In the genomic region with DNA sequence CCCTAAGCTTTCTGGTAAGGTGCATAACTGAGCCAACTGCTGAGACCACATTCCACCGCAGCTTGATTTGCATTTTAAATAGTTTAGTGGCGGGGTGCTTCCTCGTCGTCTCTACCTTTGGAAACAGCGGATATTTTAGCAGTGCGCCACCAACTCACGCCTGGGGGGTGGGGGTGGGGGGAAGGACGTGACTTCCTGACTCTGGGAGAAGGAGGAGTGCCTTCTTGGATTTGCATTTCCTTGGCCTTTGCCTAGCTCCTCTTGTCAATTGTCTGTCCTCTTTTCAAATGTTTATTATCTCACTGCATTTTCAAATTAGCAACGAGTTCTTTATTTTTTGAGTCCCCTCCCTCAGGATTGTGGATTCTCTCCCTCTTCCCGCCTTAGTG, we compare ENCODE assay signal across 10 mouse cellular contexts. TPM values are rescaled to one million over a fixed set of nuclear protein-coding genes. Genes with fewer than 3 reads are reported as not detected.
DNase-seq lines count a peak whose midpoint lies in the region; ATAC-seq lines count a peak whose summit lies in the region.
"Had no signal": no experiment of that assay in that cellular context is flagged by ENCODE, and none has a peak within 500 bp of the region (broad histone marks: within the 10 kb centered on the region; RNA-seq: fewer than 3 reads in every experiment).

No protein-coding gene starts in this region.

- 1% methylated on average over 10 of the region's 10 CpGs for WGBS in hindbrain, embryonic 13.5 days
- WGBS in midbrain, embryonic 12.5 days, result 2% methylated on average over 10 of the region's 10 CpGs

- H3K4me1 ChIP-seq in hindbrain, embryonic 13.5 days (replicated peaks), result peaks cover 20% of the 10 kb centered on the region
- peaks cover 17% of the 10 kb centered on the region for H3K4me1 ChIP-seq in midbrain, embryonic 12.5 days

- peak overlapping the region; percentile 59 for H3K4me2 ChIP-seq in hindbrain, embryonic 13.5 days
- peak overlapping the region; percentile 44 for H3K4me2 ChIP-seq in midbrain, embryonic 12.5 days (replicated peaks)

- intact Hi-C loops in left cerebral cortex, postnatal 25 days (cut with DNase I), result no loop called here

- H3K9me3 ChIP-seq in hindbrain, embryonic 13.5 days, result no peaks in the 10 kb centered on the region
- no peaks in the 10 kb centered on the region for H3K9me3 ChIP-seq in midbrain, embryonic 12.5 days

- peaks cover 44% of the 10 kb centered on the region for H3K27me3 ChIP-seq in hindbrain, embryonic 13.5 days
- peaks cover 40% of the 10 kb centered on the region for H3K27me3 ChIP-seq in midbrain, embryonic 12.5 days

- no peak overlapping the region for H3K27ac ChIP-seq in hindbrain, embryonic 13.5 days
- H3K27ac ChIP-seq in midbrain, embryonic 12.5 days (replicated peaks), result no peak overlapping the region
- H3K27ac ChIP-seq: macrophage had no signal

- peak overlapping the region; percentile 37; the same call in 1 of the 2 replicates for H3K4me3 ChIP-seq in hindbrain, embryonic 13.5 days
- H3K4me3 ChIP-seq in midbrain, embryonic 12.5 days, result peak overlapping the region; percentile 35; the same call in 1 of the 2 replicates

- DNase-seq in ES-CJ7 (ENCODE audit: low read depth, low spot score) (peak; percentile 96), WW6 (ENCODE audit: low read depth, low spot score) (peak; percentile 81)
- DNase-seq in ovary, postnatal 36 days (ENCODE audit: low spot score), result no peak
- DNase-seq in left cerebral cortex, postnatal 25 days (ENCODE audit: low spot score in 2 of 2), result no peak
- DNase-seq: adrenal gland, adult 2 months had no signal

- ATAC-seq in hindbrain, embryonic 13.5 days (ENCODE audit: low FRiP score), result no peak
- ATAC-seq in midbrain, embryonic 12.5 days (ENCODE audit: low FRiP score, low read depth), result no peak
- ATAC-seq in megakaryocyte, adult 5-6 weeks (ENCODE audit: poor library complexity, severe bottlenecking), result no peak

- no peak overlapping the region for H3K9ac ChIP-seq in hindbrain, embryonic 13.5 days
- no peak overlapping the region for H3K9ac ChIP-seq in midbrain, embryonic 12.5 days (replicated peaks)

- H3K36me3 ChIP-seq in hindbrain, embryonic 13.5 days, result no peaks in the 10 kb centered on the region
- H3K36me3 ChIP-seq in midbrain, embryonic 12.5 days, result no peaks in the 10 kb centered on the region

RNA-seq across cellular contexts. Expression of gene L1td1, which starts 1.4 kb away (rescaled TPM):
- polyA plus RNA-seq in hindbrain, embryonic 13.5 days (2015; fragmentation: Nextera tagmentation; extraction: Ambion mirVana), result 0.08 and 0.14 TPM in 2 replicates
- polyA plus RNA-seq in midbrain, embryonic 12.5 days (2016; fragmentation: Nextera tagmentation; extraction: Ambion mirVana), result 0.28 TPM in 1 of 2 replicates, not detected in the other
- not detected in 2 replicates for total RNA-seq in megakaryocyte, adult 5-6 weeks (2015)
- total RNA-seq in megakaryocyte, adult 5-6 weeks (2017), result not detected in 2 replicates
- total RNA-seq in left cerebral cortex, postnatal 25 days (2021), result not detected
- total RNA-seq: adrenal gland, adult 2 months had no signal
- polyA plus RNA-seq: adrenal gland, adult 2 months; macrophage; small intestine, adult 2 months had no signal

Comparison
In these comparisons a context has a peak if more than half of its experiments do, and no peak if none do; other contexts are left out.
1. DNase-seq: peak in ES-CJ7 (single experiment) and WW6 (single experiment); none in ovary, postnatal 36 days (single experiment) and left cerebral cortex, postnatal 25 days (0 of 2).